Mouse (Mus musculus) limb, embryonic 12.5 days (tissue): ENCODE data around the gene Gas7. TPM values are rescaled to one million over a fixed set of nuclear protein-coding genes. Genes with fewer than 3 reads are reported as not detected.

ENCODE experiments used
- ATAC-seq: fragments of 200-750 bp; cut with Nextera tagmentation; 2 replicates; pipeline ENCODE4 v1.8.0; 2017; ENCODE audit warnings: low read depth, moderate TSS enrichment; ENCODE audit not compliant: insufficient number of reproducible peaks, insufficient read depth, low FRiP score, low TSS enrichment
- H3K27ac ChIP-seq: fragments of 300-500 bp; sonication (generic); 2 replicates; pipeline ENCODE4 v1.5.1; 2016; ENCODE audit warnings: mild to moderate bottlenecking, moderate library complexity
- H3K27me3 ChIP-seq: fragments of 300-500 bp; sonication (generic); 2 replicates; pipeline ENCODE4 v1.6.1; 2016; ENCODE audit warnings: mild to moderate bottlenecking, moderate library complexity
- H3K36me3 ChIP-seq: fragments of 300-500 bp; sonication (generic); 2 replicates; pipeline ENCODE4 v1.6.1; 2016; ENCODE audit warnings: mild to moderate bottlenecking, moderate library complexity
- H3K4me1 ChIP-seq: fragments of 300-500 bp; sonication (generic); replicated peaks from 2 replicates; pipeline ENCODE4 v1.6.1; 2016
- H3K4me2 ChIP-seq: fragments of 300-500 bp; sonication (generic); 2 replicates; pipeline ENCODE4 v1.6.1; 2016; ENCODE audit warnings: mild to moderate bottlenecking, moderate library complexity
- H3K4me3 ChIP-seq: fragments of 300-500 bp; sonication (generic); replicated peaks from 2 replicates; pipeline ENCODE4 v1.5.1; 2016; ENCODE audit warnings: mild to moderate bottlenecking
- H3K9ac ChIP-seq: fragments of 300-500 bp; sonication (generic); replicated peaks from 2 replicates; pipeline ENCODE4 v1.6.1; 2016; ENCODE audit warnings: mild to moderate bottlenecking, moderate library complexity
- H3K9me3 ChIP-seq: fragments of 300-500 bp; sonication (generic); 2 replicates; pipeline ENCODE4 v1.6.1; 2016; ENCODE audit warnings: mild to moderate bottlenecking, moderate library complexity
- WGBS: fragments of 180-500 bp; shearing (Covaris S2); methylation state at CpG from one replicate; pipeline ENCODE4 v1.1.7; 2016; 5-methylcytosine and 5-hydroxymethylcytosine counted together
- polyA plus RNA-seq: library from polyadenylated mRNA; unstranded; fragments of >200 nt; fragmentation: Nextera tagmentation; extraction: Ambion mirVana; gene quantifications from 2 replicates; pipeline ENCODE4 v1.2.1, GENCODE M21; 2016

Gas7 gene
- polyA plus RNA-seq, 1 experiment from 2014 or later = 4.3 TPM

- H3K4me2 ChIP-seq = no peak overlapping the region
- H3K9me3 ChIP-seq = no peaks in the 10 kb centered on the region
- no peaks in the 10 kb centered on the region for H3K27me3 ChIP-seq
- H3K4me1 ChIP-seq = peaks cover 19% of the 10 kb centered on the region; the same call in 1 of the 2 replicates
- H3K4me3 ChIP-seq = no peak overlapping the region
- no peak for ATAC-seq
- no peaks in the 10 kb centered on the region for H3K36me3 ChIP-seq
- no peak overlapping the region for H3K9ac ChIP-seq
- H3K27ac ChIP-seq = no peak overlapping the region
- WGBS = 79% methylated on average over 6 of the region's 6 CpGs
Measured at GRCm38 (mm10) chr11:67596856-67597255, 141.6 kb downstream of the Gas7 start.

GRCm38 (mm10) chr11:67597388-67597787 lies 142.2 kb downstream of the Gas7 start:
- Histone ChIP-seq H3K4me1 (peaks cover 19% of the 10 kb centered on the region; the same call in 1 of the 2 replicates), H3K9ac (no peak overlapping the region), H3K4me3 (no peak overlapping the region), H3K9me3 (no peaks in the 10 kb centered on the region), H3K4me2 (no peak overlapping the region), H3K27ac (no peak overlapping the region), H3K36me3 (no peaks in the 10 kb centered on the region), H3K27me3 (no peaks in the 10 kb centered on the region)
- WGBS = 84% methylated on average over 7 of the region's 7 CpGs
- ATAC-seq = no peak

GRCm38 (mm10) chr11:67599141-67599540 lies 143.9 kb downstream of the Gas7 start:
- Histone ChIP-seq H3K9me3 (no peaks in the 10 kb centered on the region), H3K9ac (no peak overlapping the region), H3K4me3 (no peak overlapping the region), H3K4me1 (peaks cover 28% of the 10 kb centered on the region), H3K27me3 (no peaks in the 10 kb centered on the region), H3K36me3 (no peaks in the 10 kb centered on the region), H3K27ac (no peak overlapping the region), H3K4me2 (no peak overlapping the region)
- 20% methylated on average over 1 of the region's 1 CpGs for WGBS
- ATAC-seq = no peak

GRCm38 (mm10) chr11:67600710-67601430 lies 145.6 kb downstream of the Gas7 start:
- 67% methylated on average over 8 of the region's 8 CpGs for WGBS

GRCm38 (mm10) chr11:67602711-67603369 lies 147.6 kb downstream of the Gas7 start:
- no peaks in the 10 kb centered on the region for H3K27me3 ChIP-seq
- no peak overlapping the region for H3K4me2 ChIP-seq
- peaks cover 14% of the 10 kb centered on the region for H3K4me1 ChIP-seq
- 66% methylated on average over 12 of the region's 12 CpGs for WGBS
- no peak overlapping the region for H3K27ac ChIP-seq
- no peak overlapping the region for H3K4me3 ChIP-seq
- no peaks in the 10 kb centered on the region for H3K36me3 ChIP-seq
- H3K9me3 ChIP-seq = no peaks in the 10 kb centered on the region
- no peak overlapping the region for H3K9ac ChIP-seq
- no peak for ATAC-seq

More at GRCm38 (mm10) chr11:67600710-67601430, 145.6 kb downstream of the Gas7 start:
- H3K27me3 ChIP-seq = no peaks in the 10 kb centered on the region
- H3K4me1 ChIP-seq = peaks cover 27% of the 10 kb centered on the region
- no peak for ATAC-seq
- no peak overlapping the region for H3K9ac ChIP-seq
- no peak overlapping the region for H3K4me2 ChIP-seq
- no peaks in the 10 kb centered on the region for H3K36me3 ChIP-seq
- no peak overlapping the region for H3K27ac ChIP-seq
- H3K9me3 ChIP-seq = no peaks in the 10 kb centered on the region
- H3K4me3 ChIP-seq = no peak overlapping the region

GRCm38 (mm10) chr11:67604481-67604880 lies 149.2 kb downstream of the Gas7 start:
- H3K4me3 ChIP-seq = no peak overlapping the region
- H3K9me3 ChIP-seq = no peaks in the 10 kb centered on the region
- 62% methylated on average over 2 of the region's 2 CpGs for WGBS
- ATAC-seq = no peak
- H3K27me3 ChIP-seq = no peaks in the 10 kb centered on the region
- no peak overlapping the region for H3K9ac ChIP-seq
- H3K36me3 ChIP-seq = no peaks in the 10 kb centered on the region
- H3K27ac ChIP-seq = no peak overlapping the region
- peaks cover 14% of the 10 kb centered on the region for H3K4me1 ChIP-seq
- no peak overlapping the region for H3K4me2 ChIP-seq

GRCm38 (mm10) chr11:67608114-67608683 lies 153.0 kb downstream of the Gas7 start:
- H3K9me3 ChIP-seq = no peaks in the 10 kb centered on the region
- H3K27me3 ChIP-seq = no peaks in the 10 kb centered on the region
- H3K4me2 ChIP-seq = no peak overlapping the region
- WGBS = 75% methylated on average over 10 of the region's 10 CpGs
- 0 out of 2 replicates have a peak, but pooled peaks cover under 1% of the 10 kb centered on the region for H3K4me1 ChIP-seq
- H3K27ac ChIP-seq = no peak overlapping the region
- no peak for ATAC-seq
- no peak overlapping the region for H3K9ac ChIP-seq
- H3K4me3 ChIP-seq = no peak overlapping the region
- H3K36me3 ChIP-seq = no peaks in the 10 kb centered on the region

- H3K9ac ChIP-seq = no peak overlapping the region
- H3K4me3 ChIP-seq = no peak overlapping the region
- H3K4me2 ChIP-seq = no peak overlapping the region
- H3K9me3 ChIP-seq = no peaks in the 10 kb centered on the region
- H3K27me3 ChIP-seq = no peaks in the 10 kb centered on the region
- H3K4me1 ChIP-seq = no peaks in the 10 kb centered on the region
- no peak for ATAC-seq
- H3K36me3 ChIP-seq = no peaks in the 10 kb centered on the region
- 84% methylated on average over 9 of the region's 9 CpGs for WGBS
- no peak overlapping the region for H3K27ac ChIP-seq
Measured at GRCm38 (mm10) chr11:67612158-67612839, 157.1 kb downstream of the Gas7 start.

- WGBS = 90% methylated on average over 13 of the region's 13 CpGs
- no peaks in the 10 kb centered on the region for H3K9me3 ChIP-seq
- no peak overlapping the region for H3K4me3 ChIP-seq
- no peaks in the 10 kb centered on the region for H3K27me3 ChIP-seq
- ATAC-seq = no peak
- H3K4me2 ChIP-seq = no peak overlapping the region
- H3K27ac ChIP-seq = no peak overlapping the region
- no peaks in the 10 kb centered on the region for H3K36me3 ChIP-seq
- 0 out of 2 replicates have a peak, but pooled peaks cover 4% of the 10 kb centered on the region for H3K4me1 ChIP-seq
- H3K9ac ChIP-seq = no peak overlapping the region
Measured at GRCm38 (mm10) chr11:67616557-67617239, 161.5 kb downstream of the Gas7 start.

GRCm38 (mm10) chr11:67622340-67622739 lies 167.1 kb downstream of the Gas7 start:
- H3K9ac ChIP-seq = no peak overlapping the region
- no peak overlapping the region for H3K4me2 ChIP-seq
- 0 out of 2 replicates have a peak, but pooled peaks cover 4% of the 10 kb centered on the region for H3K4me1 ChIP-seq
- ATAC-seq = no peak
- 86% methylated on average over 7 of the region's 7 CpGs for WGBS
- no peaks in the 10 kb centered on the region for H3K9me3 ChIP-seq
- H3K27me3 ChIP-seq = no peaks in the 10 kb centered on the region
- H3K27ac ChIP-seq = no peak overlapping the region
- no peaks in the 10 kb centered on the region for H3K36me3 ChIP-seq
- no peak overlapping the region for H3K4me3 ChIP-seq
